Mouse (Mus musculus) heart, embryonic 15.5 days (tissue): Measurements from ENCODE around the gene 4833439L19Rik. TPM values are rescaled to one million over a fixed set of nuclear protein-coding genes. Genes with fewer than 3 reads are reported as not detected.

Experiments
- ATAC-seq: fragments of 200-750 bp; cut with Nextera tagmentation; replicated peaks from 2 replicates; pipeline ENCODE4 v1.8.0; 2017; ENCODE audit warnings: low read depth, moderate TSS enrichment; ENCODE audit not compliant: insufficient number of reproducible peaks, insufficient read depth, low FRiP score
- H3K27ac ChIP-seq: fragments of 300-500 bp; sonication (generic); 2 replicates; pipeline ENCODE4 v1.5.1; 2015; ENCODE audit warnings: mild to moderate bottlenecking, inconsistent platforms
- H3K27me3 ChIP-seq: fragments of 300-500 bp; sonication (generic); 2 replicates; pipeline ENCODE4 v1.6.1; 2015; ENCODE audit warnings: inconsistent platforms
- H3K36me3 ChIP-seq: fragments of 300-500 bp; sonication (generic); 2 replicates; pipeline ENCODE4 v1.6.1; 2015; ENCODE audit warnings: mild to moderate bottlenecking, inconsistent platforms
- H3K4me1 ChIP-seq: fragments of 300-500 bp; sonication (generic); replicated peaks from 2 replicates; pipeline ENCODE4 v1.6.1; 2015; ENCODE audit warnings: inconsistent platforms
- H3K4me2 ChIP-seq: fragments of 300-500 bp; sonication (generic); 2 replicates; pipeline ENCODE4 v1.6.1; 2015; ENCODE audit warnings: inconsistent platforms, mild to moderate bottlenecking, moderate library complexity
- H3K4me3 ChIP-seq: fragments of 300-500 bp; sonication (generic); 2 replicates; pipeline ENCODE4 v1.5.1; 2015; ENCODE audit warnings: mild to moderate bottlenecking, inconsistent platforms
- H3K9ac ChIP-seq: fragments of 300-500 bp; sonication (generic); 2 replicates; pipeline ENCODE4 v1.6.1; 2015; ENCODE audit warnings: mild to moderate bottlenecking, inconsistent platforms
- H3K9me3 ChIP-seq: fragments of 300-500 bp; sonication (generic); replicated peaks from 2 replicates; pipeline ENCODE4 v1.6.1; 2016; ENCODE audit warnings: inconsistent platforms
- WGBS: fragments of 180-500 bp; shearing (Covaris S2); methylation state at CpG from one replicate; pipeline ENCODE4 v1.1.7; 2015; ENCODE audit warnings: mixed read lengths; 5-methylcytosine and 5-hydroxymethylcytosine counted together
- microRNA-seq: library from miRNA; unstranded; fragments of <30 nt; microRNA quantifications from one replicate; pipeline ENCODE4, GENCODE M21; 2016
- polyA plus RNA-seq: library from polyadenylated mRNA; unstranded; fragments of >200 nt; fragmentation: Nextera tagmentation; extraction: Ambion mirVana; gene quantifications from 2 replicates; pipeline ENCODE4 v1.2.1, GENCODE M21; 2015

4833439L19Rik gene
- polyA plus RNA-seq, 1 experiment from 2014 or later, result 111 TPM

DNA sequence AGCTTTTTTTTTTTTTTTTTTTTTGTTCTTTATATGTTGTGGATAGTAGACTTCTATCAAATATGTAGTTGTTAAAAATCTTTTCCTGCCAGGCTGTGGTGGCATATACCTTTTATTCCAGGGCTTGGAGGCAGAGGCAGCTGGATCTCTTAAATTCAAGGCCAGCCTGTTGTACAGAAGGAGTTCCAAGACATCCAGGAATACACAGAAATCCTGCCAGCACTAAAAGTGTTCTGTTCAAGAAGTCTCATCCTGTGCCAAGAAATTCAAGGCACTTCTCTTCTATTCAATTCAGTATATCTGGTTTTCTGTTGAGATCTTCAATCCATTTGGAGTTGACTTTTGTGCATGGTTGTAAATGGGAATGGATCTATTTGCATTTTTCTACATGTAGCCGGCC lies 59.3 kb downstream of the 4833439L19Rik start:
- WGBS, result 92% methylated on average over 1 of the region's 1 CpGs
- no peaks in the 10 kb centered on the region; the same call in 1 of the 2 replicates for H3K27me3 ChIP-seq
- ATAC-seq, result no peak

DNA sequence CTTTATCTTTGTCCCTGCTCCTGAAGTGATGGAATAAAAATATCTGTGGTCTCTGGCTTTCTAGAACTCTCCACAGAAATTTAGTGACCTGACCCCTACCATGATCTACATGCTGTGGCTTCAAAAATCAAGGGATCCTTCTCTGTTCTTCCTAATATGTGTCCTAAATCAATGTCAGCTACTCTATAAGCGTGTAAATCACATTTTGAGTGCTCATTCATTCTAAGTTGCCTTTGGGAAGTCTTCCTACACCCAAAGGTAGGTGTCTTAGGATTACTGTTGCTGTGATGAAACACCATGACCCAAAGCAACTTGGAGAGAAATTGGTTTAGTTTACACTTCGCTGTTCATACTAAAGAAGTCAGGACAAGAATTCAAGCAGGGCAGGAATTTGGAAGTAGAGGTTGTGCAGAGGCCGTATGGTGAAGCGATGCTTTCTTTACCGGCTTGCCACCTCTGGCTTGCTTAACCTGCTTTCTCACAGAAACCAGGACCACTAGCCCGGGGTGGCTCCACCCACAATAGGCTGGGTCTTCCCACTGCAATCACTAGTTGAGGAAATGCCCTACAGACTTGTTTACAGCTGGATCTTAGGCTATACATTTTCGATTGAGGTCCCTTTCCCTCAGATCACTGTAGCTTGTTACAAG lies 60.5 kb downstream of the 4833439L19Rik start:
- H3K4me2 ChIP-seq, result peak overlapping the region; percentile 88
- no peak overlapping the region for H3K27ac ChIP-seq
- H3K27me3 ChIP-seq, result no peaks in the 10 kb centered on the region; the same call in 1 of the 2 replicates
- no peaks in the 10 kb centered on the region for H3K36me3 ChIP-seq
- 47% methylated on average over 7 of the region's 7 CpGs for WGBS
- H3K9me3 ChIP-seq, result no peaks in the 10 kb centered on the region
- no peak for ATAC-seq
- peaks cover 16% of the 10 kb centered on the region for H3K4me1 ChIP-seq
- H3K4me3 ChIP-seq, result peak overlapping the region; percentile 66
- H3K9ac ChIP-seq, result peak overlapping the region; percentile 73

More for the DNA sequence above, 59.3 kb downstream of the 4833439L19Rik start:
- Histone ChIP-seq H3K4me3 (no peak overlapping the region), H3K9me3 (no peaks in the 10 kb centered on the region), H3K4me1 (peaks cover 16% of the 10 kb centered on the region), H3K36me3 (no peaks in the 10 kb centered on the region), H3K4me2 (no peak overlapping the region), H3K9ac (no peak overlapping the region), H3K27ac (no peak overlapping the region)

DNA sequence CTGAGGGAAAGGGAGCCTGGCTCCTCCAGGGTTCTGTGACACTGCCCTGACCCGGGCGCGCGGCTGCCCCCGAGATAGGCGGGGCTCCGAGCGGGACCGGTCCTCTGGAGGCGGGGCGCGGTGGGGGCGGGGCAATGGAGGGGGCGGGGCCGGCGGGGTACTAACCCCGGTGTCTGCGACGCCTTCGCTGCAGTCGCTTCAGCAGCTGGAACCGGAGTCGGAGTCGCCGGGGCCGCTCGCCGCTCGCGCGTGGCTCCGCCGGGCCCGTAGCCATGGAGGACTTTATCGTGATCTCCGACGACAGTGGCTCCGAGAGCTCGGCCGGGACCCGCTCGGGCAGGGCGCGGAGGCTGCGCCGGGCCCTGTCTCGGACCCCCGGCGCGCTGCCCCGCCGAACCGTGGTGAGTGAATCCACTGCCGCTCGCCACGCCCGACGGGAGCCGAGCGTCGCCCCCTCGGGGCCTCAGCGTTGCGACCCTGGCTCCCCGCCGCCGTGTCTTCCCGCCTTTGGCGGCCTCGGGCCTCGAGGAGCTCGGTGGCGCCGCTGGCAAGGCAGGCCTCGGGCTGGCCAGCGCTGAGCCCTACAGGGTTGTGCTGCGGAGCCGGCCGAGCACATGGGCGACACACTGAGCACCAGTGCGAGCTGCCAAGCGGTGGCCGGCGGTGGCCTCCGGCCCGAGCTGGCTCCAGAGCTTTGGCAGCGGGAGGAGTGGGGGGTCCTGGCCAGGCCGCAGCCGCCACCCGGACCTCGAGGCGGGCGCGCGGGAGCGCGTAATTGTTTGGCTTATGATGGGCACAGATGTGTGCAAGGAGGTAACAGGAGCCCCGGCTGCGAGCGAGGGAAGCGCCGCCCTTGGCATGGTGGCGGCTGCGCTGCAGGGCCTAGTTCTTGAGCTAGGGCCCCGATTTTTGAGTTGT lies 61.4 kb downstream of the 4833439L19Rik start, which contains the start of gene Simc1:
Gene Simc1, plus strand, starts transcription at position 176 of the 918 bp plus-strand sequence.
- H3K27me3 ChIP-seq, result no peaks in the 10 kb centered on the region; the same call in 1 of the 2 replicates
- H3K9ac ChIP-seq, result peak within 1 kb of the TSS; percentile 73
- H3K4me3 ChIP-seq, result peak within 1 kb of the TSS; percentile 66
- H3K4me1 ChIP-seq, result peaks cover 16% of the 10 kb centered on the region
- ATAC-seq, result peak; percentile 94
- no peaks in the 10 kb centered on the region for H3K36me3 ChIP-seq
- under 1% methylated on average over 99 of the region's 105 CpGs for WGBS
- H3K9me3 ChIP-seq, result no peaks in the 10 kb centered on the region
- peak within 1 kb of the TSS; percentile 88 for H3K4me2 ChIP-seq
- H3K27ac ChIP-seq, result peak within 1 kb of the TSS; percentile 45

DNA sequence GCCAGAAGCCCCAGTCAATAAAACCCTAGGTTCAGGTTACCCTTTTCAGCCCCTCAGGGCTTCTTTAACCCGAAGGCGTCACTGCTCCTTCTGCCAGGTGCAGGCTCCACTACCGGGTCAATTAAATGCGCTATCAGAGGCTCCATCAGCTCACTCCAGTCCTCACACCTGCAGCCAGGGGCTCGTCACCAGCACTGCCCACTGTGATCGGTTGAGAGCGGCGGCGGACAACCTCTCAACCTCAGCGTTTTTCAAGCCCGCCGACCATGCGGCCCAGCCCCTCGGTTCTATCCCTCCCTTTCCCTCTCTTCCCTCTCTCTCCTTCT lies 62.0 kb downstream of the 4833439L19Rik start:
- Histone ChIP-seq H3K27ac (no peak overlapping the region), H3K27me3 (no peaks in the 10 kb centered on the region; the same call in 1 of the 2 replicates), H3K4me2 (peak overlapping the region; percentile 88), H3K9me3 (no peaks in the 10 kb centered on the region), H3K4me3 (peak overlapping the region; percentile 66), H3K9ac (peak overlapping the region; percentile 73), H3K4me1 (peaks cover 16% of the 10 kb centered on the region), H3K36me3 (no peaks in the 10 kb centered on the region)
- no peak for ATAC-seq
- WGBS, result 3% methylated on average over 14 of the region's 14 CpGs

DNA sequence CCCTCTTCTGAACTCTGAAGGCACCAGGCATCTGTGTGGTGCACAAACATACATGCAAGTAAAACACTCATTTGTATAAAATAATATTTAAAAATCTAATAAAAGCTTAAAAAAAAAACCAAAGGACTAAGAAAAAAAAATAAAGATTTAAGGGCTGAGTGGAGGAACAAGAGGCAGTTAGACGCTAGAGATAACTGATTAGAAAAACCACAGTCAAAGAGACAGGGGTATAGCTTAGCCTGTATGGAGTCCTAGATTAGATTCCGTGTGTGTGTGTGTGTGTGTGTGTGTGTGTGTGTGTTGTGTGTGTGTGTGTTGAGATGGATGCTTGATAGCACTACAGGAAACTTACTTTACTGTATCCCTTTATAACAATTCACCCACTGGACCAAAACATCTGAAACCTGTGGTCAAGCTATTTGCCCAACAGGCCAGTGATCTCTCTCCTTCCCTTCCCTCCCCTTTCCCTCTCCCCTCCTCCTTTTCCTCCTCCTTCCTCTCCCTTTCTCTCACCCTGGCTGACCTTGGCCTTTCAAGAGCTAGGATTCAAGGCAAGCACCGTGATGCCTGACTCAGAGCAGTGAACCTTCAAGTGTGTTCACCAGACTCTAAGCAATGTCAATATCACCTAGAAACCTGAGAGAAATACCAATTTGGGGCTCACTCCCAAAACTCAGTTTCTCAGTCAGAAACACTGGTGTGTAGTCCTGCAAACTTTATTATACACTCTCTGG lies 63.1 kb downstream of the 4833439L19Rik start:
- ATAC-seq, result no peak
- H3K9ac ChIP-seq, result no peak overlapping the region
- H3K4me3 ChIP-seq, result no peak overlapping the region
- 47% methylated on average over 3 of the region's 3 CpGs for WGBS
- no peak overlapping the region for H3K27ac ChIP-seq
- no peak overlapping the region for H3K4me2 ChIP-seq
- no peaks in the 10 kb centered on the region; the same call in 1 of the 2 replicates for H3K27me3 ChIP-seq
- peaks cover 16% of the 10 kb centered on the region for H3K4me1 ChIP-seq
- H3K36me3 ChIP-seq, result no peaks in the 10 kb centered on the region
- H3K9me3 ChIP-seq, result no peaks in the 10 kb centered on the region

DNA sequence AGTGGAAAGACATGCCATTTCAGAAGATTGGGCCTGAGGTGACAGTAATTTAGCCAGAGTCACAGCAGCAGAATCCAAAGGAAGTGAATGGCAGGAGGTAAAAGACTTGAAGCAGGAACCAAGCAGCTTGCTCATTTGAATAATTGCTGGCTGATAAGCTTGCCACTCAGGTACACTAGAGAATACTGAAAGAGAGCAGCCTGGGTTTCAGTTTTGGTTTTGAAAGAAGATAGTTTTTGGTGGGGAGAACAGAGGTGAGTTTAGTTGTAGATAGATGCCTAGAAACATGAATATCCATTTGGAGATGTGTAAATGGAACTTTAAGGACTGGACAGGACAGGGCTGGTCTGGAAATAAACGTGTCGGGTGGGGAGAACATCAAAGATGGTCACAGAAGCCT lies 63.9 kb downstream of the 4833439L19Rik start:
- 61% methylated on average over 2 of the region's 2 CpGs for WGBS
- H3K4me3 ChIP-seq, result no peak overlapping the region
- H3K4me2 ChIP-seq, result no peak overlapping the region
- ATAC-seq, result no peak
- H3K27me3 ChIP-seq, result no peaks in the 10 kb centered on the region; the same call in 1 of the 2 replicates
- H3K9me3 ChIP-seq, result no peaks in the 10 kb centered on the region
- no peak overlapping the region for H3K9ac ChIP-seq
- H3K36me3 ChIP-seq, result no peaks in the 10 kb centered on the region
- H3K27ac ChIP-seq, result no peak overlapping the region
- peaks cover 16% of the 10 kb centered on the region for H3K4me1 ChIP-seq

Small RNAs within 50 kb of the gene (microRNA-seq; reads per million reads assigned to microRNA genes)
- gene Gm24195, result not detected

Other genes with a start within 250 kb of the 4833439L19Rik start
- 1.9 and 2.2 TPM in 2 replicates for gene Cplx2, start 194.1 kb downstream of the 4833439L19Rik start, polyA plus RNA-seq
- 62.0 and 74.9 TPM in 2 replicates for gene Thoc3, start 96.6 kb downstream of the 4833439L19Rik start, polyA plus RNA-seq
- gene Simc1, start 61.7 kb downstream of the 4833439L19Rik start, polyA plus RNA-seq, result 3.4 and 4.6 TPM in 2 replicates
- 16.4 and 21.1 TPM in 2 replicates for gene Arl10, start 9.6 kb upstream of the 4833439L19Rik start, polyA plus RNA-seq
- gene Nop16, start 24.7 kb upstream of the 4833439L19Rik start, polyA plus RNA-seq, result 45.5 and 52.0 TPM in 2 replicates
- 246 and 315 TPM in 2 replicates for gene Higd2a, start 24.8 kb upstream of the 4833439L19Rik start, polyA plus RNA-seq
- gene Cltb, start 45.9 kb upstream of the 4833439L19Rik start, polyA plus RNA-seq, result 47.1 and 55.7 TPM in 2 replicates
- 38.3 and 48.9 TPM in 2 replicates for gene Faf2, start 56.3 kb upstream of the 4833439L19Rik start, polyA plus RNA-seq
- 48.8 and 52.9 TPM in 2 replicates for gene Rnf44, start 128.5 kb upstream of the 4833439L19Rik start, polyA plus RNA-seq
- gene Cdhr2, start 136.0 kb upstream of the 4833439L19Rik start, polyA plus RNA-seq, result 0.04 and 0.06 TPM in 2 replicates
- gene Gprin1, start 184.4 kb upstream of the 4833439L19Rik start, polyA plus RNA-seq, result 0.05 and 0.32 TPM in 2 replicates
- not detected in 2 replicates for gene Sncb, start 201.2 kb upstream of the 4833439L19Rik start, polyA plus RNA-seq
- not detected in 2 replicates for gene Eif4e1b, start 218.6 kb upstream of the 4833439L19Rik start, polyA plus RNA-seq
- 4.4 and 7.3 TPM in 2 replicates for gene Tspan17, start 223.9 kb upstream of the 4833439L19Rik start, polyA plus RNA-seq